Mouse (Mus musculus) liver, embryonic 11.5 days (tissue): ENCODE measurements at regions not wholly inside any gene's neighbourhood (a gene's known extent, or its start where the extent isn't known, plus 50 kb on each side); places are given as distances from the start of the nearest gene placed in this dataset.

Experiments
- ATAC-seq: fragments of 200-750 bp; cut with Nextera tagmentation; replicated peaks from 2 replicates; pipeline ENCODE4 v1.8.0; 2017; ENCODE audit warnings: moderate number of reproducible peaks, mild to moderate bottlenecking, moderate TSS enrichment, moderate library complexity; ENCODE audit not compliant: low FRiP score
- DNase-seq: peaks from one replicate; pipeline ENCODE4 v3.0.0-alpha.2; 2017; ENCODE audit warnings: low spot score
- H3K27ac ChIP-seq: fragments of 300-500 bp; sonication (generic); 2 replicates; pipeline ENCODE4 v1.5.1; 2014; ENCODE audit warnings: mild to moderate bottlenecking, low read depth, low read length, control low read depth
- H3K27me3 ChIP-seq: fragments of 300-500 bp; sonication (generic); replicated peaks from 2 replicates; pipeline ENCODE4 v1.6.1; 2014; ENCODE audit warnings: low read length, mixed read lengths; ENCODE audit not compliant: control insufficient read depth, insufficient read depth
- H3K36me3 ChIP-seq: fragments of 300-500 bp; sonication (generic); 2 replicates; pipeline ENCODE4 v1.6.1; 2014; ENCODE audit warnings: mild to moderate bottlenecking, low read length, moderate library complexity, mixed read lengths; ENCODE audit not compliant: control insufficient read depth, insufficient read depth
- H3K4me1 ChIP-seq: fragments of 300-500 bp; sonication (generic); replicated peaks from 2 replicates; pipeline ENCODE4 v1.6.1; 2014; ENCODE audit warnings: low read length, mixed read lengths; ENCODE audit not compliant: control insufficient read depth, insufficient read depth
- H3K4me2 ChIP-seq: fragments of 300-500 bp; sonication (generic); 2 replicates; pipeline ENCODE4 v1.6.1; 2014; ENCODE audit warnings: mild to moderate bottlenecking, control low read depth, moderate library complexity
- H3K4me3 ChIP-seq: fragments of 300-500 bp; sonication (generic); 2 replicates; pipeline ENCODE4 v1.5.1; 2014; ENCODE audit warnings: low read depth, low read length, control low read depth
- H3K9ac ChIP-seq: fragments of 300-500 bp; sonication (generic); 2 replicates; pipeline ENCODE4 v1.6.1; 2014; ENCODE audit warnings: low read depth, low read length, control low read depth
- H3K9me3 ChIP-seq: fragments of 300-500 bp; sonication (generic); 2 replicates; pipeline ENCODE4 v1.6.1; 2016; ENCODE audit warnings: low read length, inconsistent platforms, mixed read lengths; ENCODE audit not compliant: control insufficient read depth
- WGBS: fragments of 180-500 bp; shearing (Covaris S2); extraction: QIAGEN DNeasy Blood & Tissue Kit; methylation state at CpG from one replicate; pipeline ENCODE4 v1.1.7; 2014; 5-methylcytosine and 5-hydroxymethylcytosine counted together

DNA sequence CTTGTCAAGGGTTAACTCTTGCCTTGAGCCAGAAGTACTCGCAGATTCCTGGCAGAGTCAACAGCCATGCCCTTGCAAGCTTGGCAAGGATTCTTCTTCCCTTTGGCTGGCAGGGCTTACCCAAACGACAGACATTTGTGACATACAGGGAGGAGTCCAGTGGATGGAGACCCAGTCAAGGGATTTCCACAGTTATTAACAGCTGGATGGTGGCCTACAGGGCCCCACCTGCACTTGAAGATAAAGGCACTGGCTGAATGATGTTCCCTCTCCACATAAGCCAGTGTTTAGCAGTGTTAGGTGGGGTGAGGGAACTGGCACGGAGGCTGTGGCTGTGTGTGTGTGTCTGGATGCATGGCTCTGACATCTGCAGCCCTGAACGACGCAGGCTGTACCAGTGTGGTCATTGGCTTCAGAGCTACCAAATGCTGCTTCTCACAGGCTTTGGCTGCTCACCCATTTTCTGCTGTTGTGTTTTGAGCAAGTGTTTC lies 183.9 kb upstream of the Klf4 start:
- Histone ChIP-seq H3K9me3 (no peaks in the 10 kb centered on the region), H3K4me3 (no peak overlapping the region), H3K9ac (no peak overlapping the region), H3K27ac (no peak overlapping the region), H3K4me2 (no peak overlapping the region), H3K27me3 (no peaks in the 10 kb centered on the region; the same call in 1 of the 2 replicates), H3K36me3 (no peaks in the 10 kb centered on the region), H3K4me1 (no peaks in the 10 kb centered on the region)
- 59% methylated on average over 5 of the region's 5 CpGs for WGBS
- ATAC-seq (no peak), DNase-seq (no peak)

GRCm38 (mm10) chr4:55711500-55712341 lies 179.5 kb upstream of the Klf4 start:
- Histone ChIP-seq H3K4me3 (no peak overlapping the region), H3K27me3 (no peaks in the 10 kb centered on the region; the same call in 1 of the 2 replicates), H3K4me2 (no peak overlapping the region), H3K36me3 (no peaks in the 10 kb centered on the region), H3K27ac (no peak overlapping the region), H3K4me1 (no peaks in the 10 kb centered on the region), H3K9me3 (no peaks in the 10 kb centered on the region), H3K9ac (no peak overlapping the region)
- 55% methylated on average over 13 of the region's 13 CpGs for WGBS
- ATAC-seq (no peak), DNase-seq (no peak)

DNA sequence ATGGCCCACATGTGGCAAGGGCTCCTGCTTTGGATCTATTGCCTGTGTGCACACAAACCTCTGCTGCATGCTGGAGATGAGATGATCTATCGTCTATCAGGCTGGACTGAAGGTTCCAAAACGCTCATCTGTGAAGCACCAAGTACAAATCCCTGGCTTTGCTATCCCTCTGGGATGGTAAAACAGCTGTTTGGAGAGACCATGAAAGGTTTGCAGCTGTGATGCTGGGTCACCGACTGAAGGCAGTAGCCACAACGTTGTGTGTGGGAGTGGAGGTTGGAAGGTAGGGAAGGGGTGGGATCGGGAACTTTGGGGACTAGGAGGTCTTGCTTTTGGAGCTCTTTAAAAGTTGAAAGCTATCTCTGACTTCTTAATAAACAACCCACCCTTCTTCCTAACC lies 178.2 kb upstream of the Klf4 start:
- WGBS = 72% methylated on average over 5 of the region's 5 CpGs
- Histone ChIP-seq H3K4me1 (no peaks in the 10 kb centered on the region), H3K9ac (no peak overlapping the region), H3K36me3 (no peaks in the 10 kb centered on the region), H3K4me3 (no peak overlapping the region), H3K4me2 (no peak overlapping the region), H3K27ac (no peak overlapping the region), H3K27me3 (no peaks in the 10 kb centered on the region; the same call in 1 of the 2 replicates), H3K9me3 (no peaks in the 10 kb centered on the region)
- DNase-seq (no peak), ATAC-seq (no peak)

DNA sequence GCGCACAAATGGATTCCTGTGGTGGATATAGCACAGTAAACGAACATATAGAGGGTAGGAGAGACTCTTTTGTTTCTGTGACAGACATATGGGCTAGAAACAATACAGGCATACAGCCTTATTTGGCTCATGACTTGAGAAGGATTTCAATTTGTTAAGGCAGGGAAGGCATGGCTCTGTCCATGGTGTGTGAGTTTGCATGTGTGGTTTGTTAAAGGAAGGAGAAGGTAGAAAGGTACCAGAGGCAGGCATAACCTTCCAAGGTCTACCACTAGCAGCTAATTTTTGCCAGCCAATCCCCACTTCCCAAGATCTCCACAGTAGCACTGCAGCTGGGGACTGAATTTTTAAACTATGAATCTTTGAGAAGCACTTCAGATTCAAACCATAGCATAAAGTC lies 176.5 kb upstream of the Klf4 start:
- ATAC-seq (no peak), DNase-seq (no peak)
- 75% methylated on average over 2 of the region's 2 CpGs for WGBS
- H3K4me3 ChIP-seq = no peak overlapping the region
- no peaks in the 10 kb centered on the region for H3K36me3 ChIP-seq
- H3K27ac ChIP-seq = no peak overlapping the region
- H3K4me1 ChIP-seq = no peaks in the 10 kb centered on the region
- H3K4me2 ChIP-seq = no peak overlapping the region
- H3K27me3 ChIP-seq = no peaks in the 10 kb centered on the region; the same call in 1 of the 2 replicates
- H3K9me3 ChIP-seq = no peaks in the 10 kb centered on the region
- no peak overlapping the region for H3K9ac ChIP-seq

DNA sequence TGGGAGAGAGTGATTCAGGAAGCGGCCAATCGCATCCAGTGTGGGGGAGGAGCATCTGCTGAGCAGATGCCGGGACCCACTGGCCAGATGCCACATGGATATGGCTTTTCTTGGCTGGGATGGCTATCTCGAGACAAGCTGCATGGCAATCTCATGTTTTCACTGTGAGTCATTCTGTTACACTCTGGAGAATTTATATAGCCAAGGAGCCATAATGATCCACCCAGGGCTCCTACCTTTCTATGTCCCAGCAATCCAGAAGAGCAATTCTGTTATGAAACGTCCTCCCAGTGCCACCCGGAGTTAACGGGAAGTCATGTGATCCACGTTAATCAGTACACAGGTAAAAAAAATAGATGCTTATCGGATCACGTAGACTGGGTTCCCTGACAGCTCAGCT lies 175.7 kb upstream of the Klf4 start:
- ATAC-seq = no peak
- no peaks in the 10 kb centered on the region for H3K9me3 ChIP-seq

GRCm38 (mm10) chr4:55704921-55705320 lies 172.7 kb upstream of the Klf4 start:
- Histone ChIP-seq H3K9ac (no peak overlapping the region), H3K36me3 (no peaks in the 10 kb centered on the region), H3K4me1 (no peaks in the 10 kb centered on the region), H3K27me3 (no peaks in the 10 kb centered on the region), H3K4me2 (no peak overlapping the region), H3K27ac (no peak overlapping the region), H3K9me3 (no peaks in the 10 kb centered on the region), H3K4me3 (no peak overlapping the region)
- no peak for ATAC-seq
- DNase-seq = no peak
- 71% methylated on average over 4 of the region's 4 CpGs for whole genome bisulfite sequencing

More for the DNA sequence above, 175.7 kb upstream of the Klf4 start:
- Histone ChIP-seq H3K9ac (no peak overlapping the region), H3K4me1 (no peaks in the 10 kb centered on the region), H3K36me3 (no peaks in the 10 kb centered on the region), H3K27ac (no peak overlapping the region), H3K27me3 (no peaks in the 10 kb centered on the region; the same call in 1 of the 2 replicates), H3K4me2 (no peak overlapping the region), H3K4me3 (no peak overlapping the region)
- no peak for DNase-seq
- WGBS = 77% methylated on average over 10 of the region's 10 CpGs

DNA sequence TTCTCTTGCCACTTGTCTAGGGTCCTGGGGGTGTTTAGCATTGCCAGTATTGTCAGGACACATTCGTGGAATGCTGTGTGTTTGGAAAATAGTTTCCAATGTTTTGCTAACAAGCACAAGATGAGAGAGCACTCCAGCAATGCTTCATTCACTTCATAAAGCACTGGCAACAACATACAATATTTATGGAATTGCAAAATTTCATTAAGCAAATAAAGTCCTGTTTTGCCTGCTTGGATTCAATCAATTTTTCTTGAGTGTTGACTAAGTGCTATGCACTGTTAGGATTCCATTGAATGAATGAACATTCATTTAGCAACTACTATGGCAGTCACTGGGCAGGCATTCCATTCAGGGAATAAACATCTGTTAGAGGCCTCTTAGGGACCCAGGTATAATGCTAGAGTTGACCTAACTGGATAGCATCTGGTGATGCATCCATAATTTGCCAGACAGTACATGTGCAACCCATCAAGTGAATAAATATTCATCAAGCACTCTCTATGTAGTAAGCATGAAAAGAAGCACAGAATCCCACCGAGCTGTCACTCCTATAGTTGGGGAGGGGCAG lies 171.2 kb upstream of the Klf4 start:
- DNase-seq = no peak
- no peaks in the 10 kb centered on the region for H3K36me3 ChIP-seq
- no peak for ATAC-seq
- no peak overlapping the region for H3K27ac ChIP-seq
- no peaks in the 10 kb centered on the region for H3K4me1 ChIP-seq
- H3K4me3 ChIP-seq = no peak overlapping the region
- H3K4me2 ChIP-seq = no peak overlapping the region
- 77% methylated on average over 2 of the region's 2 CpGs for WGBS
- no peaks in the 10 kb centered on the region for H3K27me3 ChIP-seq
- no peak overlapping the region for H3K9ac ChIP-seq
- no peaks in the 10 kb centered on the region for H3K9me3 ChIP-seq

GRCm38 (mm10) chr4:55701334-55701733 lies 169.1 kb upstream of the Klf4 start:
- Histone ChIP-seq H3K36me3 (no peaks in the 10 kb centered on the region), H3K4me1 (no peaks in the 10 kb centered on the region), H3K27me3 (no peaks in the 10 kb centered on the region), H3K4me3 (no peak overlapping the region), H3K4me2 (no peak overlapping the region), H3K9ac (no peak overlapping the region), H3K27ac (no peak overlapping the region), H3K9me3 (no peaks in the 10 kb centered on the region)
- ATAC-seq (no peak), DNase-seq (no peak)
- WGBS = 70% methylated on average over 2 of the region's 2 CpGs

DNA sequence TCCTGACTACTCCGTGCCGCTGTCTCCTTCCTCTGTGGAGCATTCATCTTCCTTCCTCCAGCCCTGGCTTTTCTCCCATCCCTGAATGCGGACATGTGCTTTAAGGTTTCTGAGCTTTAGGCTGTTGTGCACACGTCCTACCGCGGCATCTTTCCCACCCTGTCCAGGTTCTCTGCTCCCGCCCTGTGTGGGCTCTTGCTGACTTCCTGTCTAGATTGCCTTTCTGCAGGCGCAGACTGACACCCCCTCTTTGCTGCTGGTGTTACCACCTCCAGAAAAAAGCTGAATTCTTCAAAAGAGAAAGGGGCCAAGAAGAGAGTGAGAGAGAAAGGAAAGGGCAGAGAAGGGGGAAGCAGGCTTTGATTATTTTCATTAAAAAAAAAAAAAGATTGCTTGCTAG lies 167.7 kb upstream of the Klf4 start:
- H3K4me1 ChIP-seq = no peaks in the 10 kb centered on the region
- no peak for ATAC-seq
- H3K27me3 ChIP-seq = no peaks in the 10 kb centered on the region
- H3K9me3 ChIP-seq = no peaks in the 10 kb centered on the region
- no peak overlapping the region for H3K4me2 ChIP-seq
- no peaks in the 10 kb centered on the region for H3K36me3 ChIP-seq
- no peak overlapping the region for H3K27ac ChIP-seq
- 63% methylated on average over 8 of the region's 8 CpGs for WGBS
- no peak overlapping the region for H3K4me3 ChIP-seq
- no peak for DNase-seq
- H3K9ac ChIP-seq = no peak overlapping the region
